Mouse (Mus musculus) heart, embryonic 13.5 days (tissue): ENCODE measurements around the gene Srsf3. TPM values are rescaled to one million over a fixed set of nuclear protein-coding genes. Genes with fewer than 3 reads are reported as not detected.
"Not testable (repeated sequence)": the region's sequence is repeated elsewhere in the genome, so short reads cannot be mapped to it uniquely, and the experiment has no call there.

ENCODE experiments used
- ATAC-seq: fragments of 200-750 bp; cut with Nextera tagmentation; 2 replicates; pipeline ENCODE4 v1.8.0; 2017; ENCODE audit warnings: moderate TSS enrichment; ENCODE audit not compliant: insufficient number of reproducible peaks, low FRiP score, low TSS enrichment; ENCODE audit errors: extremely low read depth
- H3K27ac ChIP-seq: fragments of 300-500 bp; sonication (generic); replicated peaks from 2 replicates; pipeline ENCODE4 v1.5.1; 2015; ENCODE audit warnings: moderate library complexity, mild to moderate bottlenecking, inconsistent platforms
- H3K27me3 ChIP-seq: fragments of 300-500 bp; sonication (generic); replicated peaks from 2 replicates; pipeline ENCODE4 v1.6.1; 2015; ENCODE audit warnings: mild to moderate bottlenecking, inconsistent platforms
- H3K36me3 ChIP-seq: fragments of 300-500 bp; sonication (generic); 2 replicates; pipeline ENCODE4 v1.6.1; 2015; ENCODE audit warnings: mild to moderate bottlenecking, inconsistent platforms
- H3K4me1 ChIP-seq: fragments of 300-500 bp; sonication (generic); 2 replicates; pipeline ENCODE4 v1.6.1; 2015; ENCODE audit warnings: inconsistent platforms
- H3K4me2 ChIP-seq: fragments of 300-500 bp; sonication (generic); 2 replicates; pipeline ENCODE4 v1.6.1; 2015; ENCODE audit warnings: inconsistent platforms, mild to moderate bottlenecking, moderate library complexity
- H3K4me3 ChIP-seq: fragments of 300-500 bp; sonication (generic); 2 replicates; pipeline ENCODE4 v1.5.1; 2015; ENCODE audit warnings: moderate library complexity, mild to moderate bottlenecking, inconsistent platforms
- H3K9ac ChIP-seq: fragments of 300-500 bp; sonication (generic); 2 replicates; pipeline ENCODE4 v1.6.1; 2015; ENCODE audit warnings: inconsistent platforms, mild to moderate bottlenecking, moderate library complexity
- H3K9me3 ChIP-seq: fragments of 300-500 bp; sonication (generic); 2 replicates; pipeline ENCODE4 v1.6.1; 2016; ENCODE audit warnings: inconsistent platforms
- WGBS: fragments of 180-500 bp; shearing (Covaris S2); methylation state at CpG from one replicate; pipeline ENCODE4 v1.1.7; 2015; ENCODE audit warnings: mixed read lengths; 5-methylcytosine and 5-hydroxymethylcytosine counted together
- polyA plus RNA-seq: library from polyadenylated mRNA; unstranded; fragments of >200 nt; fragmentation: Nextera tagmentation; extraction: Ambion mirVana; gene quantifications from 2 replicates; pipeline ENCODE4 v1.2.1, GENCODE M21; 2015

Gene Srsf3
- polyA plus RNA-seq, 1 experiment from 2014 or later: 321 TPM

DNA sequence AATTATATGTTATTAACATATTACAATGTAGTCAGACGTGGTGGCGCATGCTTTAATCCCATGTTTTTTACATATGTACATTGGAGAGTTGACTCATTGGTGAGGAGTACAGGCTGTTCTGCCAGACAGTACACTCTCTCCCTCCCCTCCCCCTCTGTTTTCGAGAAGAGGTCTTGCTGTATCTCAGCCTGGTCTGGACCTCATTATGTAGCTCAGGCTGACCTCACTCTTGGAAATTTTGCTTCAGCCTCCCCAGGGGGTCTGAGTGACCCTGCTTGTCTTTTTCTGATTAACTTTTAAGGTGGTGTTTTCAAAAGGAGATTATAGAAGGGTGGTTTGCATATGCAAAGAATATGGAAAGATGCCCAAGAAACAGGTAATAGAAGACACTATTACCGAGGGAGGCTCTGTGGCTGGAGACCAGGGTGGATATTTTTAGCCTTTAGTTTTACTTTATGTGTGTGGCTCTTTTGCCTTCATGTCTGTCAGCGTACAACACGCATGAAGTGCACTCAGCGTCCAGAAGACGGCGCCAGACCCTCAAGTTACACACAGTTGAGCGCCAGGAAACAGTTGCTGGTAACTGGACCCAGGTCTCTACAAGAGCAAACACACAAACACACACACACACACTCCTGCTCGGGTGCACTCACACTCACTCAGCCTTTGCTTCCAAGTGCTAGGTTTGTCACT is 14.0 kb upstream of the Srsf3 start:
- Histone ChIP-seq H3K9ac (no peak overlapping the region), H3K27ac (no peak overlapping the region), H3K36me3 (no peaks in the 10 kb centered on the region), H3K4me1 (peaks cover 24% of the 10 kb centered on the region), H3K27me3 (no peaks in the 10 kb centered on the region; the same call in 1 of the 2 replicates), H3K4me3 (no peak overlapping the region), H3K9me3 (no peaks in the 10 kb centered on the region), H3K4me2 (no peak overlapping the region)
- 43% methylated on average over 11 of the region's 11 CpGs for WGBS
- ATAC-seq: no peak

DNA sequence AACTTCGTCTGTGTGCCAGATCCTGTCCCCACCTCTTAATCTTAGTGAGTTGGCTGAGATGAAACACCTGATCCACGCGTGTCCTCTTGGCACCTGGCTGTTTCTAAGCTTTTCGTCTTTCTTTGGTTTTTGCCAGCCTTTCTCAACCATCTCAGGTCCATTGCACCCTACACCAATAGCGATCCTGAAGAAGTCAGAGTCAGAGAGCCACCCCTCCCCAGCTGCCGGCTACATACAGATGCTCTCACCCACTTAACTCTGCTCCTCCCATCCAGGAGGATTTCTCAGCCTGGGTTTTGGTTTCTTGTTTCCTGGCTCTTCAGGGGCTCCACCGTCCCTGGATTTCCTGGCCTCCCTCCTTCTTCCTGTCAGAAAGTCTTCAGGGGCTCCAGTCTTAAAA is 13.0 kb upstream of the Srsf3 start:
- ATAC-seq: no peak
- 58% methylated on average over 7 of the region's 7 CpGs for WGBS
- H3K27ac ChIP-seq: no peak overlapping the region
- H3K9ac ChIP-seq: no peak overlapping the region
- H3K4me2 ChIP-seq: no peak overlapping the region
- H3K27me3 ChIP-seq: no peaks in the 10 kb centered on the region; the same call in 1 of the 2 replicates
- no peaks in the 10 kb centered on the region for H3K9me3 ChIP-seq
- no peaks in the 10 kb centered on the region for H3K36me3 ChIP-seq
- peaks cover 25% of the 10 kb centered on the region for H3K4me1 ChIP-seq
- no peak overlapping the region for H3K4me3 ChIP-seq

DNA sequence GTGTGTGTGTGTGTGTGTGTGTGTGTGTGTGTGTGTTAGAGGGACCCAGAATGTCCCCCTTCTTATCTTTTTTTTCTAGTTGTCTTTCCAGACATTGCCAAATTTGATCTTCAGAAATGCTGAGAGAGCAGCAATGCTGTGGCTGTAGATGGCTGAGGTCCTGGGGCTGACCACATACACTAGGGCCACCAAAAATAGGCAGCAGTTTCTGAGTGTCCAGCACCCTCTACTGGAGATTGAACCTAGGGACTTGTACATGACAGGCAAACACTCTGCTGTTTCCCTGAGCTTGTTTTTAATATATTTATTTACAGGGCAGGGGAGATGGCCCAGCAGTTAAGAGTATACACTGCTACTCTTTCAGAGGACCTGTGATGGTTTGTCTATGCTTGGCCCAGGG is 12.0 kb upstream of the Srsf3 start:
- Histone ChIP-seq H3K9ac (no peak overlapping the region), H3K36me3 (no peaks in the 10 kb centered on the region), H3K9me3 (no peaks in the 10 kb centered on the region), H3K27ac (no peak overlapping the region), H3K27me3 (no peaks in the 10 kb centered on the region; the same call in 1 of the 2 replicates), H3K4me3 (no peak overlapping the region), H3K4me2 (no peak overlapping the region), H3K4me1 (peaks cover 33% of the 10 kb centered on the region)
- ATAC-seq: no peak

DNA sequence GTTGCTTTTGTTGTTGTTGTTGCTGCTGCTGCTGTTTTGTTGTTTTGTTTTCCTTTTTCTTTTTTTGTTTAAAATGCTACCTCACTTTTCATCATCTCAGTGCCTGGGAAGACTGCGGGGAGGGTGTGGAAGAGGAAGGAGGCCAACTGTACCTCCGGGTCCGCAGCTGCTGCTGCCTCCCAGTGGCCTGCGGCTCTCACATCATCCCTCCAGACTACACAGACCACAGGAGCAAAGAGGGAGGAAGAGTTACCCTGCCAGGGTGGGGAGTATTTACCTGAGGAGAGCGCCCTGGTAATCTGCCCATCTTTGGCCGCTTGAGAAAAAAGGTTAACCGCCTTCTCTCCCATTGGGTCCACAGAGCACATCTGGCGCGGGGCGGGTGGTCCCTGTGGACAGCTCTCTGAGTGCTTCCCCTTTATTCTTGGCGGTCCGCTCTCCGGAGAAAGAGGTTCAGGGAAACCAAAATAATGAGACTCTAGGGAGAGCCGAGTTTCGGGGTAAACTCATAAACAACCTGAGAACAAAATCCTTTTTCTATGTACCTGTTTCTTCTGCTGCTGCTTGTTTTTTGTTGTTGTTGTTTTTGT is 10.1 kb upstream of the Srsf3 start:
- no peak overlapping the region for H3K27ac ChIP-seq
- H3K4me1 ChIP-seq: peaks cover 46% of the 10 kb centered on the region
- peak overlapping the region; percentile 54; the same call in 1 of the 2 replicates for H3K9ac ChIP-seq
- no peaks in the 10 kb centered on the region for H3K9me3 ChIP-seq
- ATAC-seq: no peak
- 27% methylated on average over 15 of the region's 15 CpGs for WGBS
- H3K4me2 ChIP-seq: peak overlapping the region; percentile 49
- H3K4me3 ChIP-seq: no peak overlapping the region
- no peaks in the 10 kb centered on the region for H3K36me3 ChIP-seq
- no peaks in the 10 kb centered on the region; the same call in 1 of the 2 replicates for H3K27me3 ChIP-seq

DNA sequence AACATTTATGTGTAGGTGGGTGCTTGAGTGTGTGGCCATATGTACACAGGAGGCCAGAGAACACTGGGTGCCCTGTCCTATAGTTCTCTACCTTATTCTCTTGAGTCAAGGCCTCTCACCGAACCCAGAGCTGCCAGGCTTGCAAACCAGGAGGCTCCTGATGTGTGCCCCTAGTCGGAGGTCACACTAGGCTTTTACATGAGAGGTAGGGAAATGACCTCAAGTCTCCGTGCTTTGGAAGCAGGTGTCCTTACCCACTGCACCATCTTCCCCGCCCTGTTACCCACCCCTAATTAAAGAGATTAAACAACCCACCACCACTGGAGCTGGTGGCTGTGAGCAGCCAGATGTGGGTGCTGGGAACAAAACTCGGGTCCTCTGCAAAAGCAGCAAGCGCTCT is 9.1 kb upstream of the Srsf3 start:
- ATAC-seq: no peak
- H3K9me3 ChIP-seq: no peaks in the 10 kb centered on the region
- no peaks in the 10 kb centered on the region for H3K36me3 ChIP-seq
- 79% methylated on average over 6 of the region's 6 CpGs for WGBS
- no peak overlapping the region for H3K27ac ChIP-seq
- no peak overlapping the region for H3K4me3 ChIP-seq
- peaks cover 42% of the 10 kb centered on the region for H3K4me1 ChIP-seq
- no peak overlapping the region for H3K9ac ChIP-seq
- no peak overlapping the region for H3K4me2 ChIP-seq
- H3K27me3 ChIP-seq: no peaks in the 10 kb centered on the region; the same call in 1 of the 2 replicates

DNA sequence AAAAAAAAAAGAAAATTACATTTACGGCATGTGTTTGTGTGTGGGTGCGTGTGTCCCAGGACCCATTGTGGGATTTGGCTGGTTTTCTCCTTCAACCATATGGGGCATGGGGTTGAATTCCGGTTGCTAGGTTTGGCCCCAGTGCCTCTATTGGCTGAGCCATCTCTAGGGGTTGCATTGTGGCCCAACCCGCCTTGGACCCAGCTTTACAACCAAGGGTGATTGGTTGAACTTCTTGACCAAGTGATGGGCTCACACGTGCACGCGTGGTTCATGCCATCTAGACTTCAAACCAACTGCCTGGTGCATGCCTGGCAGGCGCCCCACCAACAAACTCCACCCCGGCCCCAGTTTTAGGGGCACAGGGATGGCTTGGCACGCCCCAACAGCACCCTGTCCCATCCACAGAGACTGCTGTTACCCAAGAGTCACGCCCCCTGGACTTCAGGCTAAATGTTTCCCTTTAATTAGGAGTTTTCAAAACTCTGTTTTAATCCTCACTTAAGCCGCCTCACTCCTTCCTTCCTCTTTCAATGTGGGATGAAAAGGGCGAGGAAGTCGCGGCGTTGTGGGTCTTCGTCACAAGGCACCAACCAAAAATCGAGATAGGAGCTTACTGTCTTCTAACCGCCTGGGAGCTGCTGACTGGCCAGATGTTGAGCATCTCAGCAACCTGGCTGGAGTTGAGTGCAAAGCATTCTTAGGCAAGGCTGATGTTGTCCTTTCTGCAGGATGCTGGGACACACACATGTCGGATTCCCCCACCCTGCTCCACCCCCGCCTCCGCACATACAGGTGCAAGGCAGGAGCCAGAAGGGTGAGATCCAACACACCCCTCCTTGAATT is 8.2 kb upstream of the Srsf3 start:
- Histone ChIP-seq H3K36me3 (no peaks in the 10 kb centered on the region), H3K9me3 (no peaks in the 10 kb centered on the region), H3K4me2 (peak overlapping the region; percentile 31), H3K27ac (peak overlapping the region; percentile 75), H3K4me3 (no peak overlapping the region), H3K9ac (no peak overlapping the region), H3K4me1 (peaks cover 35% of the 10 kb centered on the region), H3K27me3 (no peaks in the 10 kb centered on the region; the same call in 1 of the 2 replicates)
- 60% methylated on average over 22 of the region's 22 CpGs for WGBS
- no peak for ATAC-seq

DNA sequence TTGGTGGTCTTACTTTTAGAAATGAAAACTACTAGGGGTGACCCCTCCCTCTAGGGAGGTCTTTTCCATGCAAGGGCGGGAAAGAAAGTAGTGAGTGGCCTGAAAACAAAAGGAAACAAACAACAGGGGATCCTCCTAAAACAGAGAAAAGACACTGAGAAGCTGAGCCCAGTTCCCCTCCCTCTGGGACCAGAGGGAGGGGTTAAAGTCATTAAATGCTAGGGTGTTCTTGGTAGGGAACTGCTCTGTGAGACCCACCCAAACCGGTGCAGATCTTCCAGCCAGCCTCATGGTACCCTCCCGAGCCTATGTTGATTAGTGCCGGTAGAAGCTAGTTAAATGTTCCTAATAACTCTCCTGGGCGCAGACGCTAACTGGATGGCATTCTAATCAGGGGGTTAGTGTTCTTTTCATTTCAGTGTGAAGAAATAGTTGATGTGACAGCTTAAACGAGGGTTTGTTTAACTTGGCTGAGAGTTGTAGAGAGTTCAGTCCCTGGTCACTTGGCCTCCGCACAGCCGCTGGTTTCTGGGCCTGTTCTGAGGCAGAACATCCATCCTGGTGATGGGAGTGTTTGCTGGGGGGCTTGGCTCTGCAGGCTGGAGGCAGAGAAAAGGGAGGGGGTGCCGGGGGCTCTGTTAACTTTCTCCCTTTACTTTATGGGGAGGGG is 7.4 kb upstream of the Srsf3 start:
- no peak overlapping the region for H3K9ac ChIP-seq
- 36% methylated on average over 10 of the region's 10 CpGs for WGBS
- H3K4me2 ChIP-seq: peak overlapping the region; percentile 31
- H3K9me3 ChIP-seq: no peaks in the 10 kb centered on the region
- peaks cover 29% of the 10 kb centered on the region for H3K4me1 ChIP-seq
- no peaks in the 10 kb centered on the region for H3K36me3 ChIP-seq
- no peak for ATAC-seq
- H3K27ac ChIP-seq: peak overlapping the region; percentile 75
- no peaks in the 10 kb centered on the region; the same call in 1 of the 2 replicates for H3K27me3 ChIP-seq
- H3K4me3 ChIP-seq: no peak overlapping the region

DNA sequence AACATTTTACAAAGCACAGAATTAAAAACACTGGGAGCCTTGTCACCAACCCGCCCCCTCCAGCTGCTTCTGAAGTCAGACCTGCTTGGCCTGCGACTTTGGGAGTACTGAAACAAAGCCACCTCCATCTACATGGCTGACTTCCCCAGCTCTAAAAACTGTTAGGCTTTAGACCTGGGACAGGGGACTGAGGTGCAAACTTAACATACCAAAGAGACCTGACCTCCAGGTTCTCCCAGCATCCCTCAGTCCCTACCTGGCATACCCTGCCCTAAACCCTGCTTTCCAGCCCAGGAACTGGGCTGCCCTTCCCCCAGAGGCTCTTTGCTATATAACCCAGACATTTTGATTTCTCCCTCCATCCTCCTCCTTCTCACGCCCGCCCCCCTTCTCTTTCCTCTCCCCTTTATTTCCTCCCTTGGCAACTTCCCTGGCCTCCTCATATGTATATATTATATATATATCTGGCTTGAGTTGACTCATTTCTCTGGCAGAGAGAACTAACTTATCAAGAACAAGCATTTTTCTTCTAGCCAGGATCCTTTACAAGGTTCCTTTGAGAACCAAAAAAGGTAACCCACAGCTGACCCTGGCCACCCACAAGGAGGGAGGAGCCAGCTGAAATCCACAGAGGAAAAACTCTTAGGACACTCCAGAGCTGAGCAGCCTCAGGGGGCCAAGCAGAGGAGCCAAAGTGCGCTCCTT is 5.6 kb upstream of the Srsf3 start:
- ATAC-seq: no peak
- H3K27ac ChIP-seq: peak overlapping the region; percentile 75
- H3K9ac ChIP-seq: no peak overlapping the region
- H3K9me3 ChIP-seq: no peaks in the 10 kb centered on the region
- peaks cover 36% of the 10 kb centered on the region for H3K4me1 ChIP-seq
- no peaks in the 10 kb centered on the region; the same call in 1 of the 2 replicates for H3K27me3 ChIP-seq
- H3K4me3 ChIP-seq: no peak overlapping the region
- H3K36me3 ChIP-seq: no peaks in the 10 kb centered on the region
- 38% methylated on average over 5 of the region's 5 CpGs for WGBS
- peak overlapping the region; percentile 18; the same call in 1 of the 2 replicates for H3K4me2 ChIP-seq

DNA sequence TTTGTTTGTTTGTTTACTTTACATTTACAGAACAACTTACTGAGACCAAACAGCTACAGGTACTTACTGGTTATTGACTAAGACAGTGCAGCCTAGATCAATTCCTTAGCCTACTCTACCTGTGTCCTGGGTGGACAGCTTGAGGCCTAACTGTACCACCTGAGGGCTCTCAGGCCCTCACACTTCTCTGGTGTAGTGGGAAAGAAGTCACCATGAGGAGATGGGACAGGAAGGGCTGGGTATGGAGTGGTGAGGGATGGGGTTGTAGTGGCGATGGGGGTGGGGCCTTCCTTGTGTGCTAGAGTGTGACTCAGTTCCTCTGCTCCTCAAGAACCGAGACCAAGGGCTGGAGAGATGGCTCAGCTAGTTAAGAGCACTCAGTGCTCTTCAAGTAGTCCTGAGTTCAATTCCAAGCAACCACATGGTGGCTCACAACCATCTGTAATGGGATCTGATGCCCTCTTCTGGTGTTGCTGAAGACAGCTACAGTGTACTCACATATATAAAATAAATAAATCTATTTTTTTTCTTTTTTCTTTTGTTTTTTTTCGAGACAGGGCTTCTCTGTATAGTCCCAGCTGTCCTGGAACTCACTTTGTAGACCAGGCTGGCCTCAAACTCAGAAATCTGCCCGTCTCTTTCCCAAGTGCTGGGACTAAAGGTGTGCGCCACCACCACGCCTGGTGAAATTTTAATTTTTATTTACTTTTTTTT is 1.9 kb upstream of the Srsf3 start:
- Histone ChIP-seq H3K36me3 (peaks cover 1% of the 10 kb centered on the region), H3K27me3 (no peaks in the 10 kb centered on the region), H3K9ac (no peak overlapping the region), H3K4me1 (peaks cover 29% of the 10 kb centered on the region), H3K9me3 (no peaks in the 10 kb centered on the region), H3K4me2 (no peak overlapping the region), H3K27ac (no peak overlapping the region), H3K4me3 (no peak overlapping the region)
- WGBS: 80% methylated on average over 6 of the region's 6 CpGs
- no peak for ATAC-seq

DNA sequence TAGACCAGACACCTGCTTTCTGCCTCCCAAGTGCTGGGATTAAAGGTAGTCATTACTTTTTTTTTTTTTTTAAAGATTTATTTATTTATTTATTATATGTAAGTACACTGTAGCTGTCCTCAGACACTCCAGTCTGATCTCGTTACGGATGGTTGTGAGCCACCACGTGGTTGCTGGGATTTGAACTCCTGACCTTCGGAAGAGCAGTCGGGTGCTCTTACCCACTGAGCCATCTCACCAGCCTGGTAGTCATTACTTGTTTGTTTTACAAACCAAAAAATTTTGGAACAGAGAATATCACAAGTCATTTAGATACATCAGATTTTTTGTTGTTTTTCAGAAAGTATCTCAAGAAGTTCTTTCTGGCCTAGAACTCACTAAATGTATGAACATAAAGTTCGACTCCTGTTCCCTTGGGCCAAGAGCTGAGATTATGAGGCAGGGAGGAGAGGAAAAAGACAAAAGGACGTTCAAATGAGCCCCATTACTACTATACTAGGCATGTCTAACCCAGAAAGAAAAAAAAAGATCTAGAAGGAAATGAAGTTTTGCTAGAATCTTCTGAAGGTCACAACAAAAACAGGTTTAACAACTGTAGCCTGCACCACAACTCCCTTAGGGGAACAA is 1.2 kb upstream of the Srsf3 start:
- Histone ChIP-seq H3K4me3 (peak overlapping the region; percentile 88), H3K4me1 (peaks cover 30% of the 10 kb centered on the region), H3K9ac (peak overlapping the region; percentile 100), H3K27ac (peak overlapping the region; percentile 99), H3K4me2 (peak overlapping the region; percentile 75)
- not testable (repeated sequence) for H3K36me3 ChIP-seq, ATAC-seq, H3K9me3 ChIP-seq, H3K27me3 ChIP-seq
- 54% methylated on average over 7 of the region's 7 CpGs for WGBS
